Mouse (Mus musculus) left cerebral cortex, postnatal 14 days (tissue): ENCODE measurements around the gene Slc9a1. TPM values are rescaled to one million over a fixed set of nuclear protein-coding genes. Genes with fewer than 3 reads are reported as not detected.
A peak's percentile ranks its signal among the peaks of the same experiment; 100 is the strongest.

ENCODE experiments used
- DNase-seq, 2 experiments: peaks; one replicate each; pipeline ENCODE4 v3.0.0; 2021 to 2022; ENCODE audit warnings: low spot score in 2 of 2, mixed read lengths in 1 of 2
- intact Hi-C: fragments of 180-260 bp; cut with DNase I; formaldehyde crosslinking; loops from one replicate; pipeline ENCODE4 v1.15.1; 2025
- microRNA-seq, 2 experiments: library from miRNA; unstranded; fragments of <30 nt; microRNA quantifications; one replicate each; pipeline ENCODE4 v1.2.0; 2022
- total RNA-seq, 2 experiments: library from RNA; stranded (reverse); gene quantifications; 2 replicates each; pipeline ENCODE4 v1.2.3; 2021

Slc9a1 gene
- total RNA-seq, 2 experiments from 2014 or later: 41.5 to 46.7 TPM

DNA sequence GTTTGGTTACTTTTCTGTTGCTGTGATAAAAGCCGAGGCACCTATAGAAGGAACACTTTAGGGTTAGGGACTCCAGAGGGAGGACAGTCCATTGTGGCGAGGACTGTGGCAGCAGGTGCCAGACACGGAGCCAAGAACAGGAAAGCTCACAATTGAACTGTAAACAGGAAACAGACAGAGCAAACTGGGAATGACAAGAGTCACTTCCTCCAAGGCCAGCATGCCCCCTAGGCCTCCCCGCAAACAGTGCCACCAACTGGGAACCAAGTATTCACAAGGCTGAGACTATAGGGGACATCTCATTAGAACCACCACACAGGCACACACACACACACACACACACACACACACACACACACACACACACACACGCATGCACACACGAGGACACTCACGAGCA lies 82.9 kb downstream of the Slc9a1 start:
- no peak for DNase-seq
- intact Hi-C loops: loop anchor here (10.0 kb wide), 1 partner anchor 248 kb away; no protein-coding TSS in a partner anchor

DNA sequence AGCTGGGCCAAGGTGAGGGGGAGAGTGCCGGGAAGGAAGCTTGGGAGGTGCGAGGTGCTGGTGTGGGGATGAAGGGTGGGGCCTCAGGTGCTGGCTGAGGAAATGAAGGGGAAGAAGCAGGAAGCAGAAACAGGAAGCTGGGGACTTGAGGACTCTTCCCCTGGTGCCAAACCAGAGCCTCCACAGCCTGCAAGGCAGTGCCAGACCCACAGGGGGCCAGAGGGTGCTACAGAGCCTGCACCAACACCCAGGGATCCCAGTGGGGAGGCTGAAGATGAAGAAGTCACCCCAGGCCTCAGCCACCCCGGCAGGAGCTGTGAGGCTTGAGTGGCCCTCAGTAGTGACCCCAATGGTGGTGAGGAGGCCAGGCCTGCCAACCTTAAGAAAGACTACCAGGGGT lies 88.5 kb downstream of the Slc9a1 start:
- no peak for DNase-seq
- intact Hi-C loops: loop anchor here (10.0 kb wide), 1 partner anchor 253 kb away; no protein-coding TSS in a partner anchor

DNA sequence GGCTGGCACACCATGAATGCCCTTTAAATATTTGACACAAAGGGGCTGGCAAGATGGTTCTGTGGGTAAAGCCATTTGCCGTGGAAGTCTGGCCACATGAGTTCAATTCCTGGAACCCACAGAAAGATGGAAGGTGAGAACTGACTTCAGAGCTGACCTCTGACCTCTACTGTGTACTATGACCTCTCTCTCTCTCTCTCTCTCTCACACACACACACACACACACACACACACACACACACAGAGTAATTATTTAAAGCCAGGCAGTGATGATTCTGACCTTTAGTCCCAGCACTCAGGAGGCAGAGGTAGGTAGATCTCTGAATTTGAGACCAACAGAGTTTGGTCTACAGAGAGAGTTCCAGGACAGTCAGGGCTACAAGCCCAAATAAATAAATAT lies 90.5 kb downstream of the Slc9a1 start:
- intact Hi-C loops: no loop called here
- no peak for DNase-seq

DNA sequence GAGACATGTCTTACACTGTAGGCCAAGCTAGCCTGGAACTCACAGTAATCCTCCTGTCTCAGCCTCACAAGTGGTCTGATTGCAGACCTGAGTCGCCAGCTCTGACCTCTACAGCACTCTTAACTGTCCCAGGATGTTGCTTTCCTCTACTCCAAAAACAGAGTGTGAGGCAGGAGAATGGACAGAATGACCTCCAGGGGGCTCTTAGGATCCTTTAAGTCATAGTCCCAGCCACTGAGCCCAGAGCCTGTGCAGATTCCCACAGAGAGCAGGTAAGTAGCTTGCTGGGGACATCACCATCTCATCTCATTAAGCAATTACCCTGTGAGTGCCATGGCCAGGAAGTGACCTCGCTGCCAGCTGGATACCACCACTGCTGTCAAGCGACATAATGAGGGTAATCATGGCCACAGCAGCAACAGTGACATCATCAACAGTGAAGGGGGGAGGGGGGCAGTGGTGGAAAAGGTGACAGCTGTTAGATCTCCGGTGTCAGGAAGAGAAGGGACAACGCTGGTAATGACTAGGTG lies 91.4 kb downstream of the Slc9a1 start:
- no peak for DNase-seq
- intact Hi-C loops: no loop called here

DNA sequence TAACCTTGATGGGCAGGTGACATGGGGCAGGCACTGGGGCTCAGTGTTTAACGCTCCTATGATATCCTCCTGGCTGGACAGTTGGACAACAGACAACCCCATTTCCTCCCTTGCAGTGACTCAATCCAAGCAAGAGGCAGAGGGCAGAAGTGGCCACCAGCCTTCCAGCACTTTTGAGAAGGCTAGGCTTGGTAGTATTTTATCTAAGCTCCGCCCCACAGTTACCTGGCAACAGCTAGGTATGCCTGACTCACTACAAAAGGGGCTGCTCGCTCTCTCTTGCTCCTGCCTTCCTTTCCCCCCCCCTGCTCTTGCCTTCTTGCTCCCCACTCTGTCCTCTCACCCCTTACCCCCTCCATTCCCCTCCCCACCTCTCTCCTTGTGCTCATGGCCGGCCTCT lies 91.9 kb downstream of the Slc9a1 start:
- DNase-seq: no peak
- intact Hi-C loops: no loop called here

DNA sequence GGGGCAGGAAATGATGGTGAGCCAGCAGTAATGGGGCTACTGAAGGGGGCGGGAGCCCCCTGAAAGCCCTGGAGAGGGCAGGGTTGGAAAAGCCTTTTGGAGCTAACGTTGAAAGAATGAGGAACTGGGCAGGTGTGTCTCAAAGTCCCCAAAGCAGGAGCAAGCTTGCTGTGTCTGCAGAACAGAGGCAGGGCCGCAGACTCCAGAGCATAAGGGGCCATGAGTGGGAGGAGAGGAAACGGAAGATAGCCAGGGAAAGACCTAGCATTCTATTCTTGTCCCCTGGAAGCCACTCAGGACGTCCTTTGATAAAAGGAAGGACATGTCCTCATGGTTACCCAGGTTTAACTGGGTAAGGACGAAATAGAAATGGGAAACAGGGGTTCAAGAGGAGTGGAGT lies 93.7 kb downstream of the Slc9a1 start:
- intact Hi-C loops: no loop called here
- DNase-seq: no peak

DNA sequence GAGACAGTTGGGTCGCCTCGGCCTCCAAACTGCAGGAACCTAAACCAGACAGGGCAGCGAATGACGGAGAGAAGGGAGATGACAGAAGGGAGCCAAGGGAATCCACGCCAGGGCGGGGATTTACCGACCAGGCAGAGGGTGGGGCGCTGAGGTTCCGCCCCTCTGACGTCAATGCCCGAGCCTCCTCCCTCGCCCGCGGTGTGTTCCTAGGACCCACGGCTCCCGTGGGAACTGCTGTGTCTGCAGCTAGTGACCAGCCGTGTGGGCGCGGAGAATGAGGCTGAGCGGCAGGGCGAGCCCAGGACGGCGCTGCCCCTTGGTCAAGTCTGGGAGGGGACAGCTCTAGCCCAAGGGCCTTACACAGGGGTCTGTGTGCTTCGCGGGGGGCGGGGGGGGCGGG lies 98.6 kb downstream of the Slc9a1 start:
- intact Hi-C loops: no loop called here
- peak; percentile 65 to 78 for DNase-seq

DNA sequence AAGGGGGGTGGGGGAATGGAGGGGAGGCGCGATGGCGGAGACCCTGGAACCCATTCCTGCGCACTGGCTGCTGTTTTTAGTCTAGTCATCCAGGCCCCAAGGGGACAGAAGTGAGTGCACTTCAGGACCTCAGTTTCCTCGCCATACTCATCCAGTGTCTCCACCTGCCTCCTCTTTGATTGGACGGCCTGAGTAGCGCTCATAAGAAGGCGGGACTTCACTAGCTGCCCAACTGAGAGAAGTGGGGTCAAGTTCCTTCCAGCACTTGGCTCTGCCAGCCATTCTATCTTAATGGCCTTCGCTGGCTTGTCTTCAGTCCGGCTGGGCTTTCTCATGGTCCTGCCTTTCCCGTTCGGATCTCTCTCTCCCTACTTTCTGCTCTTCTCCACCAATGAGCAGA lies 99.6 kb downstream of the Slc9a1 start:
- no peak for DNase-seq
- intact Hi-C loops: no loop called here

DNA sequence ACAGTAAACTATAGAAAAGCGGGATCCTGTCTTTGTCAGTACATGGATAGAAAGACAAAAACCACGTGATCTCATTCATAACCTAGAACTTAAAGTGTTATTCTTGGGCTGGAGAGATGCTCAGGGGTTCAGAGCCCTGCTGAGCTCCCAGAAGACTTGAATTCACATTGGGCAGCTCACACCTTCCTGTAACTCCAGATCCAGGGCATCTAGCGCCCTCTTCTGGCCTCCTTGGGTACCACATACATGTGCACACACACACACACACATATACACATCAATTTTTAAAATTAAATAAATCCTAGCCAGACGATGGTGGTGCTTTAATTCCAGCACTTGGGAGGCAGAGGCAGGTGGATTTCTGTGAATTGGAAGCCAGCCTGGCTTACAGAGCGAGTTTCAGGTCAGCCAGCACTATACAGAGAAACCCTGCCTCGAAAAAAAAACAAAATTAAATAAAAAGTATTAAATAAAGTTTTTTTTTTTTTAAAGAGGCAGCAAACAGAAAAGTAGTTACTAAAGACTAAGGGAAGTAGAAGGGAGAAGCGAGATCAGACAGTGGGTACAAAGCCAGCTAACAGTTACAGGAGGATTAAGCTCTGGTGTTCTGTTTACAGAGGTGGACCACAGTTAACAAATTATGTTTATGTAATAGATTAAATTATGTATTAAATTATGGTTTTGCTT lies 101.8 kb downstream of the Slc9a1 start:
- intact Hi-C loops: no loop called here
- DNase-seq: no peak

Small RNAs within 50 kb of the gene (microRNA-seq; reads per million reads assigned to microRNA genes)
- 3.7 to 6.6 reads per million in 2 experiments for gene Mir5122

Other genes with a start within 250 kb of the Slc9a1 start
- 10 to 100 TPM; 27.3 to 34.8 TPM for gene Wasf2, start 239.2 kb upstream of the Slc9a1 start, total RNA-seq
- gene Cd164l2, start 157.6 kb upstream of the Slc9a1 start, total RNA-seq: 1 to 10 TPM; 2.4 to 4.1 TPM
- 1 to 10 TPM; 7.4 to 10.0 TPM for gene Gpr3, start 157.2 kb upstream of the Slc9a1 start, total RNA-seq
- 1 to 10 TPM; 2.3 to 5.8 TPM for gene Map3k6, start 128.9 kb upstream of the Slc9a1 start, total RNA-seq
- under 1 TPM in 1 of 2 experiments, not detected in 1; 0.51 TPM for gene Sytl1, start 106.6 kb upstream of the Slc9a1 start, total RNA-seq
- 10 to 100 TPM; 81.7 to 87.9 TPM for gene Tmem222, start 91.9 kb upstream of the Slc9a1 start, total RNA-seq
- gene Wdtc1, start 16.2 kb upstream of the Slc9a1 start, total RNA-seq: 10 to 100 TPM; 56.6 to 60.8 TPM
- not detected for gene Tent5b, start 110.4 kb downstream of the Slc9a1 start, total RNA-seq
- gene Trnp1, start 128.8 kb downstream of the Slc9a1 start, total RNA-seq: 100 to 1,000 TPM; 150 to 170 TPM
- not detected for gene Kdf1, start 149.3 kb downstream of the Slc9a1 start, total RNA-seq
- 100 to 1,000 TPM; 102 TPM for gene Nudc, start 176.3 kb downstream of the Slc9a1 start, total RNA-seq
- not detected for gene Nr0b2, start 183.7 kb downstream of the Slc9a1 start, total RNA-seq
- gene Gpatch3, start 205.0 kb downstream of the Slc9a1 start, total RNA-seq: 1 to 10 TPM; 9.2 to 9.6 TPM
- gene Gpn2, start 214.7 kb downstream of the Slc9a1 start, total RNA-seq: 10 to 100 TPM in 1 of 2 experiments, 1 to 10 TPM in 1; 9.5 to 10.6 TPM
- gene Sfn, start 232.5 kb downstream of the Slc9a1 start, total RNA-seq: 1 to 10 TPM; 1.0 to 1.4 TPM